Mouse (Mus musculus): ENCODE data around the gene Serpina1c.
"Not testable (repeated sequence)": the region's sequence is repeated elsewhere in the genome, so short reads cannot be mapped to it uniquely, and the experiment has no call there.

Gene Serpina1c

DNA sequence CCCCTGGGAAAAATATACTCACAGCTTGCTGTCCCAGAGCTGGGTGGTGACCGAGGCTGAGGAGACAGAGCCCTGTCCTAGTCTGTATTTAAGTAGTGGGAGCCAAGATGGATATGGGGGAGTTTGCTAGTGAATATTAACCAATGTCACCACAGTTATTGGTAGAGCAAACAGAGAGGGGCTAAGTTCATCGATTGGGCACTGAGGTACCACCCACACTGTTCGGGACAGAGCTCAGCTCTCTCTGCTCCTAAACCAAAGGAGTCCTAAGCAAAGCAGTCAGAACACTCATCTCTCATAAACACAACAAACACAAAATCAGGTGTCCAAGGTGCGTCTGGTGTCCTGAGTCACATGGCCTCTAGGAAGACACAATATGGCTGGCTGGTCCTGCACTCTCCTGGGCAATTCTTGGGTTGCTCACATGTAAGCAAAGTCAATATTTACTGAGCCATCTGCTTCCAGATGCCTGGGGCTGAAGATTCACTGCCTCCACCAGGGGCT is at the start of gene Serpina1c:
Gene Serpina1c, minus strand, starts transcription at position 51 of the 504 bp plus-strand sequence.
- DNase-seq: not testable (repeated sequence)

DNA sequence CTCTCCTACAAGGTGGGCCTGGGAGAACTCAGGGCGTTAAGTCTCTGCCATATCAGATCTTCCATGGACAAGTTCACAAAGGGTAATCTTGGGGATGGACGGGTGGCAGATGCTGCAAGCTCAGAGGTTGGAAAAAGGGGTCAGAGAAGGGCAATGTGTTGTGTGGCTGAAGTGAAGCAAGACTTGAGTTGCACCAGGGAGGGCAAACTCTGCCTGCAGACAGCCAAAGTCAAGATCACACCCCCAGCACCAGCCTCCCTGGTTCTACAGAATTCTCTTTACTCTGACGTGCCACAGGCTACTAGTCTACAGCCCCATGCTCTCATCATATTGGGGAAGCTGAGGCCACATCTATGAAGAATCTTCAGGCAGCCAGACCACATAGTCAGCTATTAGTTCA is 48.3 kb upstream of the Serpina1c start:
- not testable (repeated sequence) for DNase-seq

GRCm38 (mm10) chr12:103946243-103946642 is 41.6 kb upstream of the Serpina1c start:
- DNase-seq: no peak

DNA sequence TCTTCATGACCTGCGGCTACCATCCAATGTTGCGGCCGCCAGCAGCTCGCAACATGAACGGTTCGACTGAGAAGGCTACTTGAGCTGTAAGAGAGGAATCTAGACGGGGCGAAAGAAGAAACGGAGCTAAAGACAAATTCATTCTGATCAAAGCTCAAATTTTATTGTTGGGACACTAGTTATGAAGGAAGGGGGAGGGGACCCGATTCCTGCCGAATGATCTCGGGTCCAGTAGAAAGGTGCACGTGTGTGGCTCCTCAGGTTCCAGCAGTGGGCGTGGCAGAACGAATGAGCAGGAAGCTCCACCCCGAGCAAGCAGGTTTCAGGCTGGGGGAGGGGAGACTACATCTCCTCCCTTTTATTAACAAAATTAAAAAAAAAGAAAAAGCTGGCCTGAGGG is 4.5 kb upstream of the Serpina1c start:
- not testable (repeated sequence) for DNase-seq

- DNase-seq: not testable (repeated sequence)
Observed at GRCm38 (mm10) chr12:103907746-103908145, 3.1 kb upstream of the Serpina1c start.

- DNase-seq: not testable (repeated sequence)
Observed at GRCm38 (mm10) chr12:103901929-103902328, 2.8 kb downstream of the Serpina1c start.

- DNase-seq: not testable (repeated sequence)
Observed at GRCm38 (mm10) chr12:103866873-103867272, 37.8 kb downstream of the Serpina1c start.

DNA sequence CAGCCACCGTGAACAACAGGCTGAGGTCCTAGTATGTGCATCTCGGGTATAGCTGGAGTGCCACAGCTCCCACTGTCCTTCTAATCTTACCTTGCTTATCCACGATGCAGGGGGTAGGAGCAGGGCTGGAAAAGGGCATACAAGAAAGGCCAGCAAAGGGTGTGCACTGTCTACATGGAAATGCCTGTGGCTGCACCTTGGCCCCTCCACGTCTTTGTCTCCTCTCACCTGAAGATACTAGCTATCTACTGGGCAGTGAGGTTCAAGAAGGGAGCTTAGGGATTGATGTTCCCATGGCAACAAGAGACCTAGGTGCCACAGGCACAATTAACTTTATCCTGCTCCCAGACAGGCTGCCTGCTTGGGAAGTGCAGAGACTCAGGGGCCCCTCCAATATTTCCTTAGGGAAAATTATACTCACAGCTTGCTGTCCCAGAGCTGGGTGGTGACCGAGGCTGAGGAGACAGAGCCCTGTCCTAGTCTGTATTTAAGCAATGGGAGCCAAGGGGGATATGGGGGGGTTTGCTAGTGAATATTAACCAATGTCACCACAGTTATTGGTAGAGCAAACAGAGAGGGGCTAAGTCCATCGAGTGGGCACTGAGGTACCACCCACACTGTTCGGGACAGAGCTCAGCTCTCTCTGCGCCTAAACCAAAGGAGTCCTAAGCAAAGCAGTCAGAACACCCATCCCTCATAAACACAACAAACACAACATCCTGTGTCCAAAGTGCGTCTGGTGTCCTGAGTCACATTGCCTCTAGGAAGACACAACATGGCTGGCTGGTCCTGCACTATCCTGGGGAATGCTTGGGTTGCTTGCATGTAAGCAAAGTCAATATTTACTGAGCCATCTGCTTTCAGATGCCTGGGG is 41.3 kb downstream of the Serpina1c start, which contains the start of gene Serpina1a:
Gene Serpina1a, minus strand, starts transcription at position 462 of the 874 bp plus-strand sequence.
- not testable (repeated sequence) for DNase-seq

GRCm38 (mm10) chr12:103860976-103861375 is 43.7 kb downstream of the Serpina1c start:
- no peak for DNase-seq

DNA sequence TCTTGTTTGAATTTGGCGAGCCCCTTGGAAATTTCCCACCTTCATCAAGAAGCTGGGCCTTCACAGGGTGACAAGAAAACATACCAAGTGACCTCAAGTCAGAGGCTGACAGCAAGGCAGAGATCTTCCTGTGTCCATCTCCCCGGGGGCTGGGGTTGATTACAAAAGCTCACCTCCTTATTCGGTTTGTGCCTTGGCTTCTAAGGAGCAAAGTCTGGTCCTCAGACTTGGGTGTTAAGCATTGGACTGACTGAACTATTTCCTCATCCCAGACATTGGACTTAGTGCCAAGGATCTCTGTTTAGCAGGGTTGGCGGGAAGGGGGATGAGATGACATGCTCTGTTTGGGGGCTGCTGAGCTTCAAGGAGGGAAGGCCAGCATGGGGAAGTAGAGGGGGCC is 44.1 kb downstream of the Serpina1c start:
- not testable (repeated sequence) for DNase-seq

DNA sequence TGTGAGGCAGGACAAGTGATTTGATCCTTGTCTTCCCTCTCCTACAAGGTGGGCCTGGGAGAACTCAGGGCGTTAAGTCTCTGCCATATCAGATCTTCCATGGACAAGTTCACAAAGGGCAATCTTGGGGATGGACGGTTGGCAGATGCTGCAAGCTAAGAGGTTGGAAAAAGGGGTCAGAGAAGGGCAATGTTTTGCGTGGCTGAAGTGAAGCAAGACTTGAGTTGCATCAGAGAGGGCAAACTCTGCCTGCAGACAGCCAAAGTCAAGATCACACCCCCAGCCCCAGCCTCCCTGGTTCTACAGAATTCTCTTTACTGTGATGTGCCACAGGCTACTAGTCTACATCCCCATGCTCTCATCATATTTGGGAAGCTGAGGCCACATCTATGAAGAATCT is 45.1 kb downstream of the Serpina1c start:
- not testable (repeated sequence) for DNase-seq

- not testable (repeated sequence) for DNase-seq
Observed at GRCm38 (mm10) chr12:103853032-103853431, 51.7 kb downstream of the Serpina1c start.

Measured in liver (tissue).